Mouse (Mus musculus) liver, embryonic 12.5 days (tissue): ENCODE results near the gene Aasdh. TPM values are rescaled to one million over a fixed set of nuclear protein-coding genes. Genes with fewer than 3 reads are reported as not detected.

Source experiments
- ATAC-seq: fragments of 200-750 bp; cut with Nextera tagmentation; 2 replicates; pipeline ENCODE4 v1.8.0; 2017; ENCODE audit warnings: moderate number of reproducible peaks, mild to moderate bottlenecking, moderate library complexity
- H3K27ac ChIP-seq: fragments of 300-500 bp; sonication (generic); 2 replicates; pipeline ENCODE4 v1.5.1; 2016; ENCODE audit warnings: mild to moderate bottlenecking
- H3K27me3 ChIP-seq: fragments of 300-500 bp; sonication (generic); replicated peaks from 2 replicates; pipeline ENCODE4 v1.6.1; 2016; ENCODE audit warnings: mild to moderate bottlenecking, moderate library complexity
- H3K36me3 ChIP-seq: fragments of 300-500 bp; sonication (generic); 2 replicates; pipeline ENCODE4 v1.6.1; 2016; ENCODE audit warnings: mild to moderate bottlenecking, moderate library complexity
- H3K4me1 ChIP-seq: fragments of 300-500 bp; sonication (generic); 2 replicates; pipeline ENCODE4 v1.6.1; 2016
- H3K4me2 ChIP-seq: fragments of 300-500 bp; sonication (generic); 2 replicates; pipeline ENCODE4 v1.6.1; 2016; ENCODE audit warnings: mild to moderate bottlenecking, moderate library complexity
- H3K4me3 ChIP-seq: fragments of 300-500 bp; sonication (generic); 2 replicates; pipeline ENCODE4 v1.5.1; 2016; ENCODE audit warnings: mild to moderate bottlenecking, moderate library complexity
- H3K9ac ChIP-seq: fragments of 300-500 bp; sonication (generic); 2 replicates; pipeline ENCODE4 v1.6.1; 2016; ENCODE audit warnings: mild to moderate bottlenecking, moderate library complexity
- H3K9me3 ChIP-seq: fragments of 300-500 bp; sonication (generic); replicated peaks from 2 replicates; pipeline ENCODE4 v1.6.1; 2016; ENCODE audit warnings: mild to moderate bottlenecking, moderate library complexity
- WGBS: fragments of 180-500 bp; shearing (Covaris S2); methylation state at CpG from one replicate; pipeline ENCODE4 v1.1.7; 2016; ENCODE audit not compliant: insufficient replicate concordance; 5-methylcytosine and 5-hydroxymethylcytosine counted together
- polyA plus RNA-seq: library from polyadenylated mRNA; unstranded; fragments of >200 nt; fragmentation: Nextera tagmentation; extraction: Ambion mirVana; gene quantifications from 2 replicates; pipeline ENCODE4 v1.2.1, GENCODE M21; 2016

Aasdh gene
- 12.5 and 13.0 TPM in 2 replicates for polyA plus RNA-seq

- Histone ChIP-seq H3K36me3 (peaks cover 17% of the 10 kb centered on the region), H3K9me3 (no peaks in the 10 kb centered on the region), H3K4me3 (peak within 1 kb of the TSS; percentile 82), H3K27me3 (no peaks in the 10 kb centered on the region), H3K9ac (peak within 1 kb of the TSS; percentile 86), H3K4me1 (peaks cover 21% of the 10 kb centered on the region), H3K4me2 (peak within 1 kb of the TSS; percentile 88), H3K27ac (peak within 1 kb of the TSS; percentile 91)
- under 1% methylated on average over 47 of the region's 47 CpGs for WGBS
- ATAC-seq: peak; percentile 96
Measured at GRCm38 (mm10) chr5:76905405-76906154, at the start of gene Aasdh. TSS of gene Aasdh (minus strand) at chr5:76905514.

GRCm38 (mm10) chr5:76954271-76954900 is 49.1 kb upstream of the Aasdh start:
- Histone ChIP-seq H3K36me3 (peaks cover 61% of the 10 kb centered on the region), H3K27ac (0 out of 2 replicates have a peak overlapping the region, but pooled peaks have one; percentile 41), H3K4me2 (peak overlapping the region; percentile 97), H3K27me3 (no peaks in the 10 kb centered on the region), H3K9ac (peak overlapping the region; percentile 29; the same call in 1 of the 2 replicates), H3K4me3 (no peak overlapping the region), H3K4me1 (peaks cover 46% of the 10 kb centered on the region), H3K9me3 (no peaks in the 10 kb centered on the region)
- ATAC-seq: no peak
- WGBS: 67% methylated on average over 6 of the region's 6 CpGs

- Histone ChIP-seq H3K9me3 (no peaks in the 10 kb centered on the region), H3K27ac (0 out of 2 replicates have a peak overlapping the region, but pooled peaks have one; percentile 41), H3K36me3 (peaks cover 58% of the 10 kb centered on the region), H3K9ac (peak overlapping the region; percentile 29; the same call in 1 of the 2 replicates), H3K4me1 (peaks cover 52% of the 10 kb centered on the region), H3K4me3 (peak overlapping the region; percentile 29; the same call in 1 of the 2 replicates), H3K4me2 (peak overlapping the region; percentile 97), H3K27me3 (no peaks in the 10 kb centered on the region)
- WGBS: 64% methylated on average over 3 of the region's 3 CpGs
- ATAC-seq: no peak
Measured at GRCm38 (mm10) chr5:76953794-76954193, 48.5 kb upstream of the Aasdh start.

GRCm38 (mm10) chr5:76952112-76953040 is 47.1 kb upstream of the Aasdh start:
- Histone ChIP-seq H3K4me1 (peaks cover 66% of the 10 kb centered on the region), H3K9me3 (no peaks in the 10 kb centered on the region), H3K27ac (peak overlapping the region; percentile 80), H3K27me3 (no peaks in the 10 kb centered on the region), H3K4me3 (peak overlapping the region; percentile 70), H3K4me2 (peak overlapping the region; percentile 97), H3K36me3 (peaks cover 58% of the 10 kb centered on the region), H3K9ac (peak overlapping the region; percentile 79)
- no peak for ATAC-seq
- 8% methylated on average over 7 of the region's 7 CpGs for WGBS

- H3K4me1 ChIP-seq: peaks cover 76% of the 10 kb centered on the region
- H3K9ac ChIP-seq: peak within 1 kb of the TSS; percentile 79
- under 1% methylated on average over 81 of the region's 81 CpGs for WGBS
- peak within 1 kb of the TSS; percentile 70 for H3K4me3 ChIP-seq
- H3K27me3 ChIP-seq: no peaks in the 10 kb centered on the region
- no peaks in the 10 kb centered on the region for H3K9me3 ChIP-seq
- peak; percentile 91 for ATAC-seq
- peak within 1 kb of the TSS; percentile 80 for H3K27ac ChIP-seq
- H3K36me3 ChIP-seq: peaks cover 58% of the 10 kb centered on the region
- H3K4me2 ChIP-seq: peak within 1 kb of the TSS; percentile 97
Measured at GRCm38 (mm10) chr5:76951106-76952027, 46.1 kb upstream of the Aasdh start, which contains the start of the genes Paics and Ppat. TSS of gene Paics (plus strand) at chr5:76951307. TSS of gene Ppat (minus strand) at chr5:76951578.

GRCm38 (mm10) chr5:76950343-76951105 is 45.2 kb upstream of the Aasdh start:
- ATAC-seq: no peak
- H3K4me1 ChIP-seq: peaks cover 79% of the 10 kb centered on the region
- H3K9ac ChIP-seq: peak overlapping the region; percentile 79
- H3K36me3 ChIP-seq: peaks cover 54% of the 10 kb centered on the region
- peak overlapping the region; percentile 97 for H3K4me2 ChIP-seq
- 1% methylated on average over 24 of the region's 24 CpGs for WGBS
- no peaks in the 10 kb centered on the region for H3K27me3 ChIP-seq
- H3K9me3 ChIP-seq: no peaks in the 10 kb centered on the region
- peak overlapping the region; percentile 80 for H3K27ac ChIP-seq
- H3K4me3 ChIP-seq: peak overlapping the region; percentile 70

- no peaks in the 10 kb centered on the region for H3K27me3 ChIP-seq
- 93% methylated on average over 4 of the region's 4 CpGs for WGBS
- no peak overlapping the region for H3K4me3 ChIP-seq
- no peak overlapping the region for H3K9ac ChIP-seq
- no peaks in the 10 kb centered on the region for H3K9me3 ChIP-seq
- peaks cover 53% of the 10 kb centered on the region for H3K4me1 ChIP-seq
- peaks cover 40% of the 10 kb centered on the region for H3K36me3 ChIP-seq
- no peak overlapping the region for H3K27ac ChIP-seq
- peak overlapping the region; percentile 27; the same call in 1 of the 2 replicates for H3K4me2 ChIP-seq
- ATAC-seq: no peak
Measured at GRCm38 (mm10) chr5:76947758-76948157, 42.4 kb upstream of the Aasdh start.

- 68% methylated on average over 4 of the region's 4 CpGs for WGBS
- H3K27ac ChIP-seq: no peak overlapping the region
Measured at GRCm38 (mm10) chr5:76947142-76947541, 41.8 kb upstream of the Aasdh start.

GRCm38 (mm10) chr5:76945678-76946033 is 40.3 kb upstream of the Aasdh start:
- H3K9ac ChIP-seq: no peak overlapping the region
- ATAC-seq: no peak
- peaks cover 55% of the 10 kb centered on the region for H3K36me3 ChIP-seq
- no peak overlapping the region for H3K4me3 ChIP-seq
- no peak overlapping the region for H3K27ac ChIP-seq
- H3K27me3 ChIP-seq: no peaks in the 10 kb centered on the region
- no peak overlapping the region for H3K4me2 ChIP-seq
- H3K9me3 ChIP-seq: no peaks in the 10 kb centered on the region
- WGBS: 79% methylated on average over 2 of the region's 2 CpGs
- H3K4me1 ChIP-seq: peaks cover 47% of the 10 kb centered on the region

More at GRCm38 (mm10) chr5:76947142-76947541, 41.8 kb upstream of the Aasdh start:
- H3K4me3 ChIP-seq: no peak overlapping the region
- peak overlapping the region; percentile 27 for H3K4me2 ChIP-seq
- no peaks in the 10 kb centered on the region for H3K9me3 ChIP-seq
- peaks cover 44% of the 10 kb centered on the region for H3K36me3 ChIP-seq
- H3K4me1 ChIP-seq: peaks cover 47% of the 10 kb centered on the region
- H3K27me3 ChIP-seq: no peaks in the 10 kb centered on the region
- no peak for ATAC-seq
- H3K9ac ChIP-seq: no peak overlapping the region

GRCm38 (mm10) chr5:76944965-76945677 is 39.8 kb upstream of the Aasdh start:
- H3K4me1 ChIP-seq: peaks cover 45% of the 10 kb centered on the region
- H3K4me3 ChIP-seq: no peak overlapping the region
- peaks cover 60% of the 10 kb centered on the region for H3K36me3 ChIP-seq
- no peak overlapping the region for H3K9ac ChIP-seq
- no peaks in the 10 kb centered on the region for H3K27me3 ChIP-seq
- ATAC-seq: no peak
- 0 out of 2 replicates have a peak, but pooled peaks cover 1% of the 10 kb centered on the region for H3K9me3 ChIP-seq
- WGBS: 65% methylated on average over 6 of the region's 6 CpGs
- H3K27ac ChIP-seq: no peak overlapping the region
- no peak overlapping the region for H3K4me2 ChIP-seq
